Mouse (Mus musculus): Measurements from ENCODE around the gene Lrp6. TPM values are rescaled to one million over a fixed set of nuclear protein-coding genes. Genes with fewer than 3 reads are reported as not detected.
A peak's percentile ranks its signal among the peaks of the same experiment; 100 is the strongest.

Lrp6 gene
- polyA plus RNA-seq, 1 experiment from 2014 or later: 25.0 TPM

DNA sequence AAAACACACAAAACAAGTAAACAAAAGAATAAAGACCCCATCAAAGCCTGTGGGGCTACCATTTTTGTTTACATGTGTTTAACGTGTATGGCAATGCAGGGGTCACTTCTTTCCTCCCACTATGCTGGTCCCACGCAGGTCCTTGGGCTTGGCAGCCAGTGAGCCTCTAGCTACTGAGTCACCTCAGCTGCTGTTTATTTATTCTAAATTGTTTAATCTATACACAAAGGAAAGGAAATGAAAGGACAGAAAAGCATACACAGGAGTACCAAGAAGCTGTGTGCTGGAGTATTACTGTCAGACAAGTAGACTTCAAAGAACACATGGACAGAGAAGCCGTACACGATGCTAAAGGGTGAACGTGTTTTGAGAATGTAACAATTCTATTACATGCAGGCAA, 122.8 kb downstream of the Lrp6 start:
- no peaks in the 10 kb centered on the region; the same call in 1 of the 2 replicates for H3K27me3 ChIP-seq (ENCODE audit: control insufficient read depth, insufficient read depth, low read length)
- H3K9me3 ChIP-seq (ENCODE audit: control insufficient read depth, low read length): no peaks in the 10 kb centered on the region
- no peak overlapping the region for H3K4me2 ChIP-seq
- no peak for DNase-seq (ENCODE audit: low spot score, missing footprints)
- H3K4me1 ChIP-seq (ENCODE audit: control insufficient read depth, insufficient read depth, low read length): peaks cover 7% of the 10 kb centered on the region; the same call in 1 of the 2 replicates
- no peak overlapping the region for H3K27ac ChIP-seq (ENCODE audit: low read depth, low read length)
- no peak for ATAC-seq (ENCODE audit: low FRiP score)
- 75% methylated on average over 5 of the region's 5 CpGs for WGBS
- no peak overlapping the region for H3K9ac ChIP-seq (ENCODE audit: low read length)
- H3K36me3 ChIP-seq (ENCODE audit: control insufficient read depth, insufficient read depth, low read length): peaks cover 3% of the 10 kb centered on the region; the same call in 1 of the 2 replicates
- no peak overlapping the region for H3K4me3 ChIP-seq (ENCODE audit: low read depth, low read length)

DNA sequence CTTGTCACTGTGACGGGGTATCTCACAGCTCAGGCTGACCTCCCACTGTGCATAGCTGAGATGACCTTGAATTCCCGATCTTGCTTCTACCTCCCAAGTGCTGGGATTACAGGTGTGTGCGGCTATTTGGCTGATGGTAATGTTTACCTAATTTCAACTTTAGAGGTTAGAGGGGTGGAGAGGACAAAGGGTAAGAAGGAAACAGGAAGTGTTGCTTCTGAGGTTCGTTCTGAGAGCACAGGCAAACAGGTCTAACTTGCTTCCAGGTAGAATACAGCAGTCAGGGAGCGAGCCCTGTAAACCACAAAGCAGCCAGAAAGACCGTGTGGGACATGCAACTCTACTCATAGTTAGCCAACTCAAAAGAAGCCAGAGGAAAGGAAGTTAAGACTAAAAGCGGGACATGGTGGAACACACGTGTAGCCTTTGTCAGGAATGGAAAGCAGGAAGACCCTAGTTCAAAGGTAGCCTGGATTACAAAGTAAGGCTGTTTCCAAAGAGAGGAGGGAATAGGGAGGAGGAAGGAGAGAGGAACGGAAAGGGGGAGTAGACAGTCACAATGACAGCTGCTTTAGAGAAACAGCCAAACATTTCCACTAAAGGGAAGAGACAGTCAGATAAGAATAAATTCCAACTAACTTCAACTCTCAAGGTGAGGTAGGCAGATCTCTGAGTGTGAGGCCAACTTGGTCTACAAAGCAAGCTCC, 123.4 kb downstream of the Lrp6 start:
- Histone ChIP-seq H3K9ac (ENCODE audit: low read length) (no peak overlapping the region), H3K36me3 (ENCODE audit: control insufficient read depth, insufficient read depth, low read length) (peaks cover 3% of the 10 kb centered on the region; the same call in 1 of the 2 replicates), H3K4me2 (no peak overlapping the region), H3K4me1 (ENCODE audit: control insufficient read depth, insufficient read depth, low read length) (peaks cover 7% of the 10 kb centered on the region; the same call in 1 of the 2 replicates), H3K27ac (ENCODE audit: low read depth, low read length) (no peak overlapping the region), H3K4me3 (ENCODE audit: low read depth, low read length) (no peak overlapping the region), H3K27me3 (ENCODE audit: control insufficient read depth, insufficient read depth, low read length) (no peaks in the 10 kb centered on the region; the same call in 1 of the 2 replicates), H3K9me3 (ENCODE audit: control insufficient read depth, low read length) (no peaks in the 10 kb centered on the region)
- DNase-seq (ENCODE audit: low spot score, missing footprints): no peak
- ATAC-seq (ENCODE audit: low FRiP score): no peak
- WGBS: 87% methylated on average over 9 of the region's 9 CpGs

GRCm38 (mm10) chr6:134442219-134442618, 124.5 kb downstream of the Lrp6 start:
- no peaks in the 10 kb centered on the region; the same call in 1 of the 2 replicates for H3K27me3 ChIP-seq (ENCODE audit: control insufficient read depth, insufficient read depth, low read length)
- no peak overlapping the region for H3K4me3 ChIP-seq (ENCODE audit: low read depth, low read length)
- no peak overlapping the region for H3K27ac ChIP-seq (ENCODE audit: low read depth, low read length)
- peaks cover 7% of the 10 kb centered on the region; the same call in 1 of the 2 replicates for H3K4me1 ChIP-seq (ENCODE audit: control insufficient read depth, insufficient read depth, low read length)
- H3K9me3 ChIP-seq (ENCODE audit: control insufficient read depth, low read length): no peaks in the 10 kb centered on the region
- WGBS: 90% methylated on average over 5 of the region's 5 CpGs
- H3K9ac ChIP-seq (ENCODE audit: low read length): no peak overlapping the region
- ATAC-seq (ENCODE audit: low FRiP score) (no peak), DNase-seq (ENCODE audit: low spot score, missing footprints) (no peak)
- H3K4me2 ChIP-seq: no peak overlapping the region
- H3K36me3 ChIP-seq (ENCODE audit: control insufficient read depth, insufficient read depth, low read length): peaks cover 3% of the 10 kb centered on the region; the same call in 1 of the 2 replicates

DNA sequence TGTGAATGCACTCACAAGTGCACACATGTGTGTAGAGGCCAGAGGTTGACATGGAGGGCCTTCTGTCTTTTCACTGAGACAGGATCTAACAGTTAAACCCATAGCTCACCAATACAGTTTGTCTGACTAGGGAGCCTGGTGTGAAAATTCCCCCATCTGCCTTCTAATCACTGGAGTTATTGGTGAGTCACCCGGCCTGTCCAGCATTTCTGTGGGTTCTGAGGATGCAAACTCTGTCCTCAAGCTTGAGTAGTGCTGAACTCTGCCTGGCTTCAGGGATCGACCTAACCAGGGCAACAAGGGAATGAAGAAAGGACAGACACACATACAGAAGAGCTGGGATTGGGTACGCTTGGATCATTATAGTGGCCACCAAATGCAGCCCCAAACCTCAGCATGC, 125.0 kb downstream of the Lrp6 start:
- 88% methylated on average over 3 of the region's 3 CpGs for WGBS
- Histone ChIP-seq H3K4me1 (ENCODE audit: control insufficient read depth, insufficient read depth, low read length) (peaks cover 7% of the 10 kb centered on the region; the same call in 1 of the 2 replicates), H3K4me3 (ENCODE audit: low read depth, low read length) (no peak overlapping the region), H3K4me2 (no peak overlapping the region), H3K9ac (ENCODE audit: low read length) (no peak overlapping the region), H3K27ac (ENCODE audit: low read depth, low read length) (no peak overlapping the region), H3K27me3 (ENCODE audit: control insufficient read depth, insufficient read depth, low read length) (no peaks in the 10 kb centered on the region; the same call in 1 of the 2 replicates), H3K9me3 (ENCODE audit: control insufficient read depth, low read length) (no peaks in the 10 kb centered on the region), H3K36me3 (ENCODE audit: control insufficient read depth, insufficient read depth, low read length) (peaks cover 3% of the 10 kb centered on the region; the same call in 1 of the 2 replicates)
- no peak for ATAC-seq (ENCODE audit: low FRiP score)
- DNase-seq (ENCODE audit: low spot score, missing footprints): no peak

- WGBS: 40% methylated on average over 10 of the region's 10 CpGs
- DNase-seq (ENCODE audit: low spot score, missing footprints): peak; percentile 87
- peak overlapping the region; percentile 11 for H3K9ac ChIP-seq (ENCODE audit: low read length)
Observed at GRCm38 (mm10) chr6:134440023-134440422, 126.7 kb downstream of the Lrp6 start.

GRCm38 (mm10) chr6:134439401-134440021, 127.3 kb downstream of the Lrp6 start:
- H3K27me3 ChIP-seq (ENCODE audit: control insufficient read depth, insufficient read depth, low read length): no peaks in the 10 kb centered on the region; the same call in 1 of the 2 replicates
- H3K27ac ChIP-seq (ENCODE audit: low read depth, low read length): no peak overlapping the region
- peak overlapping the region; percentile 33 for H3K4me2 ChIP-seq
- peak; percentile 36 for ATAC-seq (ENCODE audit: low FRiP score)
- no peaks in the 10 kb centered on the region for H3K36me3 ChIP-seq (ENCODE audit: control insufficient read depth, insufficient read depth, low read length)
- peak; percentile 94 for DNase-seq (ENCODE audit: low spot score, missing footprints)
- H3K9ac ChIP-seq (ENCODE audit: low read length): peak overlapping the region; percentile 11
- WGBS: 25% methylated on average over 23 of the region's 23 CpGs
- peaks cover 7% of the 10 kb centered on the region; the same call in 1 of the 2 replicates for H3K4me1 ChIP-seq (ENCODE audit: control insufficient read depth, insufficient read depth, low read length)
- H3K9me3 ChIP-seq (ENCODE audit: control insufficient read depth, low read length): no peaks in the 10 kb centered on the region
- peak overlapping the region; percentile 6; the same call in 1 of the 2 replicates for H3K4me3 ChIP-seq (ENCODE audit: low read depth, low read length)

More at GRCm38 (mm10) chr6:134440023-134440422, 126.7 kb downstream of the Lrp6 start:
- Histone ChIP-seq H3K36me3 (ENCODE audit: control insufficient read depth, insufficient read depth, low read length) (peaks cover under 1% of the 10 kb centered on the region; the same call in 1 of the 2 replicates), H3K9me3 (ENCODE audit: control insufficient read depth, low read length) (no peaks in the 10 kb centered on the region), H3K27me3 (ENCODE audit: control insufficient read depth, insufficient read depth, low read length) (no peaks in the 10 kb centered on the region; the same call in 1 of the 2 replicates), H3K27ac (ENCODE audit: low read depth, low read length) (no peak overlapping the region), H3K4me2 (no peak overlapping the region; the same call in 1 of the 2 replicates), H3K4me3 (ENCODE audit: low read depth, low read length) (no peak overlapping the region), H3K4me1 (ENCODE audit: control insufficient read depth, insufficient read depth, low read length) (peaks cover 7% of the 10 kb centered on the region; the same call in 1 of the 2 replicates)
- ATAC-seq (ENCODE audit: low FRiP score): no peak; the same call in 1 of the 2 replicates

- H3K27ac ChIP-seq (ENCODE audit: low read depth, low read length): no peak overlapping the region
- 84% methylated on average over 5 of the region's 5 CpGs for WGBS
- no peak for ATAC-seq (ENCODE audit: low FRiP score)
Observed at GRCm38 (mm10) chr6:134436955-134437354, 129.8 kb downstream of the Lrp6 start.

DNA sequence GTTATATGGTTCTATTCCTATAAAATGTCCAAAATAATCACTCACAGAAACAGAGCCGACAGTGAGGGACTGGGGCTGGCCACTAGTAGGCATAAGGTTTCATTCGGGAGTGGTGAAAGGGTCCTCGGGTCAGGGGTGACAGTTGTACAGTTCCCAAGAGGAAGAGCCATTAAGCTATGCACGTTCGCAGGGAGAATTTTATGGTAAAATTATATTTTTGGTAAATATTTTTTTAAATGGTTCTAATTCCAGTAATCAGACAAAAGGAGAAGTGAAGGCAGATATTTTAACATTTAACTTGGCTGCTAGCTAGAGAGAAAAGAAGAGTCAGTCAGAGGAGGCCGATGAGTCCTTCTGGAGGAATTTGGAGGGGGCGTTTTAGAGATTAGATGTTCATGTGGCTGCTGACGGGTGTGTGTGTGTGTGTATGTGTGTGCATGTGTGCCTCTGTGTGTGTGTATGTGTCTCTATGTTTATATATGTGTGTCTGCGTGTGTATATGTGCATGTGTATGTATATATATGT, 131.8 kb downstream of the Lrp6 start:
- Histone ChIP-seq H3K4me2 (no peak overlapping the region), H3K36me3 (ENCODE audit: control insufficient read depth, insufficient read depth, low read length) (no peaks in the 10 kb centered on the region), H3K4me3 (ENCODE audit: low read depth, low read length) (no peak overlapping the region), H3K9me3 (ENCODE audit: control insufficient read depth, low read length) (no peaks in the 10 kb centered on the region), H3K27me3 (ENCODE audit: control insufficient read depth, insufficient read depth, low read length) (no peaks in the 10 kb centered on the region; the same call in 1 of the 2 replicates), H3K9ac (ENCODE audit: low read length) (no peak overlapping the region), H3K4me1 (ENCODE audit: control insufficient read depth, insufficient read depth, low read length) (peaks cover 4% of the 10 kb centered on the region; the same call in 1 of the 2 replicates), H3K27ac (ENCODE audit: low read depth, low read length) (no peak overlapping the region)
- WGBS: 85% methylated on average over 9 of the region's 9 CpGs
- ATAC-seq (ENCODE audit: low FRiP score) (no peak), DNase-seq (ENCODE audit: low spot score, missing footprints) (no peak)

More at GRCm38 (mm10) chr6:134436955-134437354, 129.8 kb downstream of the Lrp6 start:
- Histone ChIP-seq H3K4me3 (ENCODE audit: low read depth, low read length) (no peak overlapping the region), H3K36me3 (ENCODE audit: control insufficient read depth, insufficient read depth, low read length) (no peaks in the 10 kb centered on the region), H3K4me2 (no peak overlapping the region), H3K9ac (ENCODE audit: low read length) (no peak overlapping the region), H3K4me1 (ENCODE audit: control insufficient read depth, insufficient read depth, low read length) (peaks cover 7% of the 10 kb centered on the region; the same call in 1 of the 2 replicates), H3K27me3 (ENCODE audit: control insufficient read depth, insufficient read depth, low read length) (no peaks in the 10 kb centered on the region; the same call in 1 of the 2 replicates), H3K9me3 (ENCODE audit: control insufficient read depth, low read length) (no peaks in the 10 kb centered on the region)
- DNase-seq (ENCODE audit: low spot score, missing footprints): no peak
